Mouse (Mus musculus) neural tube, embryonic 15.5 days (tissue): ENCODE data around the gene Gas2l3. TPM values are rescaled to one million over a fixed set of nuclear protein-coding genes. Genes with fewer than 3 reads are reported as not detected.

Source experiments
- ATAC-seq: fragments of 200-750 bp; cut with Nextera tagmentation; 2 replicates; pipeline ENCODE4 v1.8.0; 2017; ENCODE audit warnings: mild to moderate bottlenecking, moderate TSS enrichment, moderate library complexity; ENCODE audit not compliant: low FRiP score
- H3K27ac ChIP-seq: fragments of 300-500 bp; sonication (generic); replicated peaks from 2 replicates; pipeline ENCODE4 v1.5.1; 2015; ENCODE audit warnings: mild to moderate bottlenecking, inconsistent platforms
- H3K27me3 ChIP-seq: fragments of 300-500 bp; sonication (generic); replicated peaks from 2 replicates; pipeline ENCODE4 v1.6.1; 2015; ENCODE audit warnings: inconsistent platforms
- H3K36me3 ChIP-seq: fragments of 300-500 bp; sonication (generic); 2 replicates; pipeline ENCODE4 v1.6.1; 2015; ENCODE audit warnings: inconsistent platforms
- H3K4me1 ChIP-seq: fragments of 300-500 bp; sonication (generic); 2 replicates; pipeline ENCODE4 v1.6.1; 2015; ENCODE audit warnings: inconsistent platforms
- H3K4me2 ChIP-seq: fragments of 300-500 bp; sonication (generic); 2 replicates; pipeline ENCODE4 v1.6.1; 2015; ENCODE audit warnings: inconsistent platforms, mild to moderate bottlenecking, moderate library complexity
- H3K4me3 ChIP-seq: fragments of 300-500 bp; sonication (generic); replicated peaks from 2 replicates; pipeline ENCODE4 v1.5.1; 2015; ENCODE audit warnings: mild to moderate bottlenecking, inconsistent platforms
- H3K9ac ChIP-seq: fragments of 300-500 bp; sonication (generic); replicated peaks from 2 replicates; pipeline ENCODE4 v1.6.1; 2015; ENCODE audit warnings: mild to moderate bottlenecking, inconsistent platforms
- H3K9me3 ChIP-seq: fragments of 300-500 bp; sonication (generic); replicated peaks from 2 replicates; pipeline ENCODE4 v1.6.1; 2016; ENCODE audit warnings: inconsistent platforms
- WGBS: fragments of 180-500 bp; shearing (Covaris S2); methylation state at CpG from one replicate; pipeline ENCODE4 v1.1.7; 2015; ENCODE audit warnings: mixed read lengths; 5-methylcytosine and 5-hydroxymethylcytosine counted together
- polyA plus RNA-seq: library from polyadenylated mRNA; unstranded; fragments of >200 nt; fragmentation: Nextera tagmentation; extraction: Ambion mirVana; gene quantifications from 2 replicates; pipeline ENCODE4 v1.2.1, GENCODE M21; 2015

The Gas2l3 gene
- polyA plus RNA-seq, 1 experiment from 2014 or later, result 4.0 TPM

GRCm38 (mm10) chr10:89470596-89471353 is 27.0 kb upstream of the Gas2l3 start:
- 0 out of 2 replicates have a peak, but pooled peaks cover 4% of the 10 kb centered on the region for H3K9me3 ChIP-seq
- no peak overlapping the region for H3K9ac ChIP-seq
- H3K36me3 ChIP-seq, result no peaks in the 10 kb centered on the region
- ATAC-seq, result no peak
- no peaks in the 10 kb centered on the region for H3K27me3 ChIP-seq
- no peak overlapping the region for H3K4me3 ChIP-seq
- no peak overlapping the region for H3K4me2 ChIP-seq
- H3K27ac ChIP-seq, result no peak overlapping the region
- no peaks in the 10 kb centered on the region for H3K4me1 ChIP-seq
- WGBS, result 54% methylated on average over 7 of the region's 7 CpGs

GRCm38 (mm10) chr10:89464760-89465405 is 21.1 kb upstream of the Gas2l3 start:
- Histone ChIP-seq H3K9me3 (no peaks in the 10 kb centered on the region), H3K4me1 (no peaks in the 10 kb centered on the region), H3K36me3 (no peaks in the 10 kb centered on the region), H3K9ac (no peak overlapping the region), H3K27ac (no peak overlapping the region), H3K4me3 (no peak overlapping the region), H3K4me2 (no peak overlapping the region), H3K27me3 (no peaks in the 10 kb centered on the region)
- WGBS, result 94% methylated on average over 4 of the region's 4 CpGs
- no peak for ATAC-seq

GRCm38 (mm10) chr10:89462890-89463289 is 19.1 kb upstream of the Gas2l3 start:
- H3K27me3 ChIP-seq, result no peaks in the 10 kb centered on the region
- no peaks in the 10 kb centered on the region for H3K36me3 ChIP-seq
- no peak overlapping the region for H3K9ac ChIP-seq
- H3K4me1 ChIP-seq, result no peaks in the 10 kb centered on the region
- 80% methylated on average over 11 of the region's 11 CpGs for WGBS
- H3K4me2 ChIP-seq, result no peak overlapping the region
- no peak for ATAC-seq
- no peak overlapping the region for H3K27ac ChIP-seq
- H3K4me3 ChIP-seq, result no peak overlapping the region
- H3K9me3 ChIP-seq, result no peaks in the 10 kb centered on the region

- no peak overlapping the region for H3K4me3 ChIP-seq
- H3K27me3 ChIP-seq, result no peaks in the 10 kb centered on the region
- no peak overlapping the region for H3K9ac ChIP-seq
- H3K27ac ChIP-seq, result no peak overlapping the region
- no peaks in the 10 kb centered on the region for H3K4me1 ChIP-seq
- no peaks in the 10 kb centered on the region for H3K9me3 ChIP-seq
- peak; percentile 90 for ATAC-seq
- H3K4me2 ChIP-seq, result no peak overlapping the region
- WGBS, result 18% methylated on average over 14 of the region's 14 CpGs
- no peaks in the 10 kb centered on the region for H3K36me3 ChIP-seq
These were observed 18.2 kb upstream of the Gas2l3 start for GRCm38 (mm10) chr10:89461856-89462507.

- no peak for ATAC-seq
- no peaks in the 10 kb centered on the region for H3K36me3 ChIP-seq
- no peak overlapping the region for H3K9ac ChIP-seq
- H3K27me3 ChIP-seq, result no peaks in the 10 kb centered on the region
- no peak overlapping the region for H3K4me3 ChIP-seq
- no peak overlapping the region for H3K27ac ChIP-seq
- no peaks in the 10 kb centered on the region for H3K4me1 ChIP-seq
- WGBS, result 68% methylated on average over 11 of the region's 11 CpGs
- no peak overlapping the region for H3K4me2 ChIP-seq
- no peaks in the 10 kb centered on the region for H3K9me3 ChIP-seq
These were observed 17.2 kb upstream of the Gas2l3 start for GRCm38 (mm10) chr10:89460972-89461371.

GRCm38 (mm10) chr10:89458770-89459169 is 15.0 kb upstream of the Gas2l3 start:
- no peaks in the 10 kb centered on the region for H3K4me1 ChIP-seq
- H3K27ac ChIP-seq, result no peak overlapping the region
- H3K36me3 ChIP-seq, result no peaks in the 10 kb centered on the region
- 79% methylated on average over 3 of the region's 3 CpGs for WGBS
- H3K4me2 ChIP-seq, result no peak overlapping the region
- H3K4me3 ChIP-seq, result no peak overlapping the region
- no peak overlapping the region for H3K9ac ChIP-seq
- no peak for ATAC-seq
- no peaks in the 10 kb centered on the region for H3K9me3 ChIP-seq
- H3K27me3 ChIP-seq, result no peaks in the 10 kb centered on the region

- Histone ChIP-seq H3K36me3 (no peaks in the 10 kb centered on the region), H3K4me1 (no peaks in the 10 kb centered on the region), H3K4me3 (no peak overlapping the region), H3K4me2 (no peak overlapping the region), H3K9me3 (no peaks in the 10 kb centered on the region), H3K27me3 (no peaks in the 10 kb centered on the region), H3K27ac (no peak overlapping the region), H3K9ac (no peak overlapping the region)
- 86% methylated on average over 3 of the region's 3 CpGs for WGBS
- no peak for ATAC-seq
These were observed 10.0 kb upstream of the Gas2l3 start for GRCm38 (mm10) chr10:89453794-89454193.

- H3K4me1 ChIP-seq, result no peaks in the 10 kb centered on the region
- WGBS, result 86% methylated on average over 15 of the region's 15 CpGs
- no peak overlapping the region for H3K9ac ChIP-seq
- no peak overlapping the region for H3K4me3 ChIP-seq
- H3K27ac ChIP-seq, result no peak overlapping the region
- no peak overlapping the region for H3K4me2 ChIP-seq
- no peaks in the 10 kb centered on the region for H3K27me3 ChIP-seq
- no peak for ATAC-seq
- no peaks in the 10 kb centered on the region for H3K9me3 ChIP-seq
- H3K36me3 ChIP-seq, result no peaks in the 10 kb centered on the region
These were observed 9.4 kb upstream of the Gas2l3 start for GRCm38 (mm10) chr10:89453068-89453641.

- Histone ChIP-seq H3K9ac (no peak overlapping the region), H3K4me2 (no peak overlapping the region), H3K27me3 (peaks cover 4% of the 10 kb centered on the region; the same call in 1 of the 2 replicates), H3K4me1 (no peaks in the 10 kb centered on the region), H3K9me3 (no peaks in the 10 kb centered on the region), H3K4me3 (no peak overlapping the region), H3K27ac (no peak overlapping the region), H3K36me3 (no peaks in the 10 kb centered on the region)
- 70% methylated on average over 10 of the region's 10 CpGs for WGBS
- ATAC-seq, result no peak
These were observed 6.6 kb upstream of the Gas2l3 start for GRCm38 (mm10) chr10:89450411-89450810.

- H3K4me3 ChIP-seq, result peak overlapping the region; percentile 79
These were observed 614 bp upstream of the Gas2l3 start for GRCm38 (mm10) chr10:89444381-89444780.

GRCm38 (mm10) chr10:89443115-89443622 is 598 bp downstream of the Gas2l3 start:
- Histone ChIP-seq H3K4me1 (peaks cover 14% of the 10 kb centered on the region), H3K27ac (peak overlapping the region; percentile 63; the same call in 1 of the 2 replicates), H3K4me3 (peak overlapping the region; percentile 79), H3K27me3 (peaks cover 17% of the 10 kb centered on the region), H3K9ac (peak overlapping the region; percentile 62), H3K9me3 (no peaks in the 10 kb centered on the region), H3K4me2 (peak overlapping the region; percentile 88), H3K36me3 (no peaks in the 10 kb centered on the region)
- peak; percentile 42; the same call in 1 of the 2 replicates for ATAC-seq
- 2% methylated on average over 17 of the region's 17 CpGs for WGBS

More at GRCm38 (mm10) chr10:89444381-89444780, 614 bp upstream of the Gas2l3 start:
- Histone ChIP-seq H3K9ac (peak overlapping the region; percentile 62; the same call in 1 of the 2 replicates), H3K27ac (peak overlapping the region; percentile 61; the same call in 1 of the 2 replicates), H3K4me2 (peak overlapping the region; percentile 88), H3K36me3 (no peaks in the 10 kb centered on the region), H3K9me3 (no peaks in the 10 kb centered on the region), H3K4me1 (peaks cover 14% of the 10 kb centered on the region), H3K27me3 (peaks cover 12% of the 10 kb centered on the region)
- no peak for ATAC-seq
- 36% methylated on average over 3 of the region's 3 CpGs for WGBS
